Mouse (Mus musculus) hindbrain, embryonic 15.5 days (tissue): ENCODE data around the gene Gm16867. TPM values are rescaled to one million over a fixed set of nuclear protein-coding genes. Genes with fewer than 3 reads are reported as not detected.
"Not testable (repeated sequence)": the region's sequence is repeated elsewhere in the genome, so short reads cannot be mapped to it uniquely, and the experiment has no call there.

Experiments
- ATAC-seq: fragments of 200-750 bp; cut with Nextera tagmentation; 2 replicates; pipeline ENCODE4 v1.8.0; 2017; ENCODE audit warnings: low read depth, moderate number of reproducible peaks, moderate TSS enrichment; ENCODE audit not compliant: low FRiP score
- H3K27ac ChIP-seq: fragments of 300-500 bp; sonication (generic); replicated peaks from 2 replicates; pipeline ENCODE4 v1.5.1; 2015; ENCODE audit warnings: mild to moderate bottlenecking, inconsistent platforms
- H3K27me3 ChIP-seq: fragments of 300-500 bp; sonication (generic); 2 replicates; pipeline ENCODE4 v1.6.1; 2015; ENCODE audit warnings: control low read depth, inconsistent platforms
- H3K36me3 ChIP-seq: fragments of 300-500 bp; sonication (generic); 2 replicates; pipeline ENCODE4 v1.6.1; 2015; ENCODE audit warnings: control low read depth, inconsistent platforms
- H3K4me1 ChIP-seq: fragments of 300-500 bp; sonication (generic); replicated peaks from 2 replicates; pipeline ENCODE4 v1.6.1; 2015; ENCODE audit warnings: control low read depth, inconsistent platforms
- H3K4me2 ChIP-seq: fragments of 300-500 bp; sonication (generic); 2 replicates; pipeline ENCODE4 v1.6.1; 2015; ENCODE audit warnings: moderate library complexity, mild to moderate bottlenecking, inconsistent platforms
- H3K4me3 ChIP-seq: fragments of 300-500 bp; sonication (generic); 2 replicates; pipeline ENCODE4 v1.5.1; 2015; ENCODE audit warnings: mild to moderate bottlenecking, inconsistent platforms
- H3K9ac ChIP-seq: fragments of 300-500 bp; sonication (generic); 2 replicates; pipeline ENCODE4 v1.6.1; 2015; ENCODE audit warnings: inconsistent platforms
- H3K9me3 ChIP-seq: fragments of 300-500 bp; sonication (generic); 2 replicates; pipeline ENCODE4 v1.6.1; 2016; ENCODE audit warnings: control low read depth, inconsistent platforms
- WGBS: fragments of 180-500 bp; shearing (Covaris S2); methylation state at CpG from one replicate; pipeline ENCODE4 v1.1.7; 2015; 5-methylcytosine and 5-hydroxymethylcytosine counted together
- polyA plus RNA-seq: library from polyadenylated mRNA; unstranded; fragments of >200 nt; fragmentation: Nextera tagmentation; extraction: Ambion mirVana; gene quantifications from 2 replicates; pipeline ENCODE4 v1.2.1, GENCODE M21; 2015

Gm16867 gene
- not detected in 2 replicates for polyA plus RNA-seq

DNA sequence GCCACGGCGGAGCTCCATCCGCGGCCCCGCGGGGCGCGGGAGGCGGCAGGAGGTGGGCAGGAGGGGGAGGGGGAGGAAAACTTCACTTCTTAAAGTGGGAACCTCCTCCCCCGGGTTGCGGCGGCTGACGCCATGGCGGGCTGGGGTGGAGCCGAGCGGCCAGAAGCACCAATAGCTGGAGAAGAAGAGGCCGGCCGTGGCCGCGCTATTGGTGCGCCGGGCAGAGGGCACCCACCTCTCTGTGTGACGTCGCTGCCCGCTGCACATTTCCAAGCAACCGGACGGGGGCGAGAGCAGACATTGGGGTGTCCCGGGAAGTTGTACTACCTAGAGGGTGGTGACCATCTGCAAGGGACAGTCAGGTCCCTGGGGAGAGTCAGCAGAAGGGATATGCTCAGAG, at the start of gene Gm16867:
TSS of gene Gm16867 (minus strand) at position 189 of the 400 bp plus-strand sequence.
- ATAC-seq: peak; percentile 99
- not testable (repeated sequence) for H3K27ac ChIP-seq, H3K4me2 ChIP-seq, H3K4me1 ChIP-seq, H3K9me3 ChIP-seq, H3K9ac ChIP-seq, H3K36me3 ChIP-seq, H3K27me3 ChIP-seq, H3K4me3 ChIP-seq
- no CpG with 5 or more reads among the region's 29 CpGs for WGBS

DNA sequence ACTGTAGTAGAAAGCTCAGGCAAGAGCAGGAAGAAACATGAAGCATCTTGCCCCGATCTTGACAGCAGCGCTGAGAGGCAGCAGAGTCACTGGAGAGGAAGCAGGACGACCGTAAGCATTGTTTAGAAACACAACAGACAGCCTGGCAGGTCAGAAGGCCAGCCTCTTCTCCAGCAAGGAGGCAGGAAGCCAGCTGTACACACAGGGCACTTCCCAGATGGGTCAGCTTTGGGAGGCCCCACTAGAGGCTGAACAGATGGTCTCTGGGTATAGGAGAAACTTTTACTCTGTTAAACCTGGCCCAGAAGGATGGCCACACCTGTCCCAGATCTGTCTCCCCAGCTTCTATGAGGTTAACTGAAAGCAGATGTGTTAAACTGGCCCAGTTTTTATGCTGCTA, 44.1 kb upstream of the Gm16867 start:
- not testable (repeated sequence) for ATAC-seq, H3K36me3 ChIP-seq, H3K9me3 ChIP-seq, H3K27me3 ChIP-seq, H3K4me1 ChIP-seq, H3K4me2 ChIP-seq, H3K4me3 ChIP-seq, H3K9ac ChIP-seq, H3K27ac ChIP-seq
- WGBS: no CpG with 5 or more reads among the region's 4 CpGs

DNA sequence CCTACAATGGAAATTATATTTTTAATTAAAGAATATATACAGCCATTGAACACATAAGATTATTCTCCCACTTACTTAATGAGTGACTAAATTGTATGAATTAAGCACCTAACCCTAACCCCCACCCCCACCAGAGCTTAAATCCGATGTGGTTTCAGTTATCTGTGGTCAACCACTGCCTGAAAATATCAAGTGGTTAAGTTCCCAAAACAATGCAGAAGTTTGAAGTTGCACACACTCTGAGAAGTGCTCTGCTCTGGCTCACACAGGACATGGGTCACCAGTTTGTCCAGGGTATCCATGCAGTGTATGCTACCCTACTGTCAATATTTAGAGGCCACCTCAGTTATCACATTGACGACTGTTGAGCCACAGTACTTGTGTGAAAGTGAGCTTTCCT, 41.9 kb upstream of the Gm16867 start:
- WGBS: no CpG with 5 or more reads among the region's 2 CpGs

GRCm38 (mm10) chr14:69544033-69544432, 40.9 kb upstream of the Gm16867 start:
- H3K4me1 ChIP-seq, H3K9me3 ChIP-seq, H3K4me2 ChIP-seq, H3K4me3 ChIP-seq, H3K36me3 ChIP-seq, H3K27me3 ChIP-seq, H3K9ac ChIP-seq, H3K27ac ChIP-seq, ATAC-seq: not testable (repeated sequence)
- WGBS: no CpG with 5 or more reads among the region's 7 CpGs

More for the DNA sequence above, 41.9 kb upstream of the Gm16867 start:
- not testable (repeated sequence) for H3K27ac ChIP-seq, H3K36me3 ChIP-seq, H3K9me3 ChIP-seq, H3K27me3 ChIP-seq, H3K9ac ChIP-seq, H3K4me2 ChIP-seq, H3K4me3 ChIP-seq, ATAC-seq, H3K4me1 ChIP-seq

- H3K36me3 ChIP-seq, ATAC-seq, H3K4me2 ChIP-seq, H3K27ac ChIP-seq, H3K4me3 ChIP-seq, H3K9me3 ChIP-seq, H3K9ac ChIP-seq, H3K27me3 ChIP-seq, H3K4me1 ChIP-seq: not testable (repeated sequence)
- no CpG with 5 or more reads among the region's 7 CpGs for WGBS
Observed at GRCm38 (mm10) chr14:69542695-69543094, 39.5 kb upstream of the Gm16867 start.

GRCm38 (mm10) chr14:69540113-69540512, 37.0 kb upstream of the Gm16867 start:
- WGBS: no CpG with 5 or more reads among the region's 5 CpGs
- ATAC-seq: not testable (repeated sequence)

GRCm38 (mm10) chr14:69536539-69536938, 33.4 kb upstream of the Gm16867 start:
- H3K4me1 ChIP-seq, H3K27ac ChIP-seq, H3K36me3 ChIP-seq, H3K4me3 ChIP-seq, H3K27me3 ChIP-seq, H3K9ac ChIP-seq, H3K9me3 ChIP-seq, H3K4me2 ChIP-seq, ATAC-seq: not testable (repeated sequence)
- no CpG with 5 or more reads among the region's 7 CpGs for WGBS

More at GRCm38 (mm10) chr14:69540113-69540512, 37.0 kb upstream of the Gm16867 start:
- H3K9ac ChIP-seq, H3K27me3 ChIP-seq, H3K4me3 ChIP-seq, H3K4me2 ChIP-seq, H3K4me1 ChIP-seq, H3K9me3 ChIP-seq, H3K36me3 ChIP-seq, H3K27ac ChIP-seq: not testable (repeated sequence)

DNA sequence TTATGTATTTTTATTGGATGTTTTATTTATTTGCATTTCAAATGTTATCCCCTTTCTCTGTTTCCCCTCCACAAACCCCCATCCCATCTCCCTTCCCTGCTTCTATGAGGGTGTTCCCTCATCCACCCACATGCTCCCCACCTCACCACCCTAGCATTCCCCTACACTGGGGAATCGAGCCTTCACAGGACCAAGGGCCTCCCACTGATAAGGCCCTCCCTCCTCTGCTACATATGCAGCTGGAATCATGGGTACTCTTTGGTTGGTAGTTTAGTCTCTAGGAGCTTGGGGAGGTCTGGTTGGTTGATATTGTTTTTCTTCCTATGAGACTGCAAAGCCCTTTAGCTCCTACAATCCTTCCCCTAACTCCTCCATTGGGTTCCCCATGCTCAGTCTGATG, 23.0 kb upstream of the Gm16867 start:
- not testable (repeated sequence) for H3K4me2 ChIP-seq, H3K4me1 ChIP-seq, H3K9ac ChIP-seq, H3K27ac ChIP-seq, ATAC-seq, H3K36me3 ChIP-seq, H3K27me3 ChIP-seq, H3K9me3 ChIP-seq, H3K4me3 ChIP-seq
- no CpG with 5 or more reads among the region's 1 CpGs for WGBS

- not testable (repeated sequence) for H3K9ac ChIP-seq, H3K4me1 ChIP-seq, H3K27ac ChIP-seq, H3K4me3 ChIP-seq, H3K9me3 ChIP-seq, H3K27me3 ChIP-seq, ATAC-seq, H3K4me2 ChIP-seq, H3K36me3 ChIP-seq
- WGBS: no CpG with 5 or more reads among the region's 1 CpGs
Observed at GRCm38 (mm10) chr14:69523001-69523400, 19.8 kb upstream of the Gm16867 start.

DNA sequence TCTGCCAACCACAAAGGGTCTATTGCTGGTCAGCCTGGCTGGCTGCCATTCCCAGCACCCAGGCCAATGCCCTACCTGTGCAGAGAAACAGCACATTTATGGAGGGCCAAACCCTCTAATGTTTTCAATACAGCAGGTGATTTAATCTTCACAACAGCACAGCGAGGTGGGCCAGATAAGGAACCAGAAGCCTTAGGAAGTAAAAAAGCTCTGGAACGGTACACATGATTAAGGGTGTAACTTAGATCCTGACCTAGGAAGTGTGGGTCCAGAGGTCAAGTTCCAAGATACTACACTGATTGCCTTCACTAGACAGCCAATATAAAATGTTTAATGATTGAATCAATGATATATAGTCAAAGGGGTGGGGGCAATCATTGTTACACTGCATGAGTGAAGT, 17.6 kb upstream of the Gm16867 start:
- not testable (repeated sequence) for H3K27ac ChIP-seq, H3K9ac ChIP-seq, H3K4me1 ChIP-seq, H3K36me3 ChIP-seq, H3K4me3 ChIP-seq, H3K9me3 ChIP-seq, ATAC-seq, H3K4me2 ChIP-seq, H3K27me3 ChIP-seq
- WGBS: no CpG with 5 or more reads among the region's 2 CpGs

GRCm38 (mm10) chr14:69512449-69512848, 9.3 kb upstream of the Gm16867 start, which contains the start of gene Gm27179:
Gene Gm27179, minus strand, starts transcription at chr14:69512549.
- not testable (repeated sequence) for H3K4me1 ChIP-seq, H3K27ac ChIP-seq, ATAC-seq, H3K4me3 ChIP-seq, H3K27me3 ChIP-seq, H3K36me3 ChIP-seq, H3K9me3 ChIP-seq, H3K4me2 ChIP-seq, H3K9ac ChIP-seq
- WGBS: no CpG with 5 or more reads among the region's 2 CpGs

- H3K27ac ChIP-seq, H3K9me3 ChIP-seq: not testable (repeated sequence)
Observed at GRCm38 (mm10) chr14:69507000-69507399, 3.8 kb upstream of the Gm16867 start.

DNA sequence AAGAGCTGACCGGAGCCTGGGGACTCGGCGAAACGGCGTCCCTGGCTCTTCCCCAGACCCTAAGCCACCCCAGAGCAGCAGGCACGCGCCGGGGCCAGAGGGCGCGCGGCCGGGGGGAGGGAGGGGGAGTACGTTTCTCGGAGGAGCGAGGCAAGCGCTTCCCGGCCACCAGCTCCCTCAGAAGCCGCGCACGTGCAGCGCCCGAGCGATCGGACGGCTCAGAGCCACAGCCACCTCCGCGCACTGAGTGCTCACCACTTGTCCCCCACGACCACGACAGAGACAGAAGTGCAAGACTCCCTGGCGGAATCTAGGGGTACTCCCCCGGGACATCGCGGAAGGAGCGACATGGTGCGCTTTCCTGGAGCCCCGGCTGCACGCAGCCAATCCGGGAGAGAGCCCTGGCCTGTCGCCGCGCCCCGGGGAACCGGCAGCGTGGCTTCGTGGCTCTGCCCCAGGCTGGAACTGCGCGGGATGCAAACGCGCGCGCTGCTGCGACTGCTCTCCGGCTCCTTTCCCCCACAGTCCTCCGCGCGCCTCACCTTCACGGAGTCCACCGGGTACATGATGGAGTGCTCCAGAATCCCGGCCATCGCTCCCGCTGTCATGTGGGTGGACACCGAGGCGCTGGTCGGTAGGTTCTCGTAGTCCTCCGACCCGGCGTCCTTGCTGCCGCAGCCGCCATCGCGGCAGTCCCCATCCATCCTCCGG, 567 bp downstream of the Gm16867 start:
- not testable (repeated sequence) for H3K36me3 ChIP-seq, H3K9me3 ChIP-seq, H3K4me1 ChIP-seq, H3K27ac ChIP-seq, H3K4me2 ChIP-seq, H3K27me3 ChIP-seq, H3K4me3 ChIP-seq, H3K9ac ChIP-seq
- WGBS: no CpG with 5 or more reads among the region's 73 CpGs
- ATAC-seq: peak; percentile 80

More at GRCm38 (mm10) chr14:69507000-69507399, 3.8 kb upstream of the Gm16867 start:
- no CpG with 5 or more reads among the region's 1 CpGs for WGBS
- H3K4me1 ChIP-seq, H3K36me3 ChIP-seq, H3K4me2 ChIP-seq, H3K4me3 ChIP-seq, H3K27me3 ChIP-seq, ATAC-seq, H3K9ac ChIP-seq: not testable (repeated sequence)
